Mouse (Mus musculus) limb, embryonic 10.5 days (tissue): ENCODE measurements at regions not wholly inside any gene's neighbourhood (a gene's known extent, or its start where the extent isn't known, plus 50 kb on each side); places are given as distances from the start of the nearest gene placed in this dataset.
"Not testable (repeated sequence)": the region's sequence is repeated elsewhere in the genome, so short reads cannot be mapped to it uniquely, and the experiment has no call there.

Experiments used
- DNase-seq: peaks from one replicate; pipeline ENCODE4 v3.0.0-alpha.2; 2017; ENCODE audit warnings: low spot score
- H3K27ac ChIP-seq: fragments of 300-500 bp; sonication (generic); 2 replicates; pipeline ENCODE4 v1.5.1; 2016; ENCODE audit warnings: mild to moderate bottlenecking
- H3K27me3 ChIP-seq: fragments of 300-500 bp; sonication (generic); 2 replicates; pipeline ENCODE4 v1.6.1; 2016; ENCODE audit warnings: low read depth, mild to moderate bottlenecking; ENCODE audit not compliant: poor library complexity, severe bottlenecking
- H3K36me3 ChIP-seq: fragments of 300-500 bp; sonication (generic); 2 replicates; pipeline ENCODE4 v1.6.1; 2016; ENCODE audit warnings: mild to moderate bottlenecking, moderate library complexity
- H3K4me1 ChIP-seq: fragments of 300-500 bp; sonication (generic); 2 replicates; pipeline ENCODE4 v1.6.1; 2016
- H3K4me3 ChIP-seq: fragments of 300-500 bp; sonication (generic); 2 replicates; pipeline ENCODE4 v1.5.1; 2016; ENCODE audit warnings: mild to moderate bottlenecking, moderate library complexity
- H3K9me3 ChIP-seq: fragments of 300-500 bp; sonication (generic); replicated peaks from 2 replicates; pipeline ENCODE4 v1.6.1; 2016; ENCODE audit warnings: mild to moderate bottlenecking
- WGBS: fragments of 180-500 bp; shearing (Covaris S2); methylation state at CpG from one replicate; pipeline ENCODE4 v1.1.7; 2016; 5-methylcytosine and 5-hydroxymethylcytosine counted together

DNA sequence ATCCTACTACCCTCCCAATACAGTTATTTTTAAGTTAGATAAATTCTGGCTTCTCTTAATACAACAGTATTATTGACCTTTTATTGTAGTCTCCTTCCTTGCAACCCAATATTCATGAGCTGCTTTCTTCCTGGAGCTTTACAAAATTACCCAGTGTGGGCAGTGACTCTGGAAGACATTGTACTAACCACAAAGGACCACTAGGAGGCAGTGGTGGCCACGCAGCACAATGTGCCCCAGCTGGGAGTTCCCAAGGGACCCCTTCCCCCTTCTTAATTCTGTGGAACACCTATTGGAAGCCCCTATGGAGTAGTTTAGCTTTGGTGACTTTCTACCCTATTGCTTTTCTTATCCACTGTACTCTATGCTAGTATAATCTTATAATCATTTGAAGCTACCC, 118.8 kb upstream of the Dlgap1 start:
- Histone ChIP-seq H3K4me3 (no peak overlapping the region), H3K9me3 (no peaks in the 10 kb centered on the region), H3K36me3 (no peaks in the 10 kb centered on the region), H3K27me3 (no peaks in the 10 kb centered on the region), H3K27ac (no peak overlapping the region), H3K4me1 (no peaks in the 10 kb centered on the region)
- WGBS = 32% methylated on average over 1 of the region's 1 CpGs
- no peak for DNase-seq

DNA sequence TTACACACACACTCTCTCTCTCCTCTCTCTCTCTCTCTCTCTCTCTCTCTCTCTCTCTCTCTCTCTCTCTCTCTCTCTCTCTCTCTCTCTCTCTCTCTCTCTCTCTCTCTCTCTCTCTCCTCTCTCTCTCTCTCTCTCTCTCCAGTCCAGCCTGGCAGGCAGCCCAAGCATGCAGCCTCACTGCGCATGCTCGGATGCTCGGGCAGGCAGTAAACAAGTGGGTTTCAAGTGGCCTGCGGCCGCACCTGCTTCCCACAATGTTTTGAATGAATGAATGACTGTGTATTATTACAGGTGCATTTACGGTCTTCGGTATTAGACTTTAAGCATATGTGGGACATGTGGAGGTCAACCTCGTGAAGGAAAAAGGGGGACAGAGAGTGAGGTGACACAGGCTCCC, 88.9 kb upstream of the Dlgap1 start:
- H3K4me3 ChIP-seq, H3K4me1 ChIP-seq, H3K27ac ChIP-seq, H3K27me3 ChIP-seq, DNase-seq, H3K9me3 ChIP-seq, H3K36me3 ChIP-seq: not testable (repeated sequence)
- 96% methylated on average over 8 of the region's 8 CpGs for WGBS

DNA sequence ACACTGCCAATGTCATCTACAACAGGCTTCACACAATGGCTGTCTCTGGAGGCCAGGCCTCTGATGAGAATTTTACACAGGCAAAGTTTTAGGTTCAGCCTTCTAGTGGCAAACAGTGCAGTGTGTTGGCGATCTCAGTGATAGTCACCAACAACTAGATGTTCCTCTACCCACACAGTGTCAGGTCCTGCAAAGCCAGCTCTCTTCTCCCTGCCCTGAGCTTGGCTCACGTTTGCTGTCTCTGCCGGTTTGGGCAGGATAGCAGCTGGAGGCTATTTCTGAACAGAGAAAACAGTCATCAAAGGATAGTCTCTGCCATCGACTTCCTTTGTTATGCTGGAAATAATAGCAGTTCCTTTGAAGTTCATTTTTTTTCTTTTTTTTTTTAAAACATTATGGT, 74.9 kb upstream of the Dlgap1 start:
- no peaks in the 10 kb centered on the region for H3K36me3 ChIP-seq
- H3K27ac ChIP-seq = no peak overlapping the region
- no peak for DNase-seq
- no peak overlapping the region for H3K4me3 ChIP-seq
- no peaks in the 10 kb centered on the region for H3K27me3 ChIP-seq
- H3K4me1 ChIP-seq = no peaks in the 10 kb centered on the region
- WGBS = 67% methylated on average over 4 of the region's 4 CpGs
- no peaks in the 10 kb centered on the region for H3K9me3 ChIP-seq
